Mouse (Mus musculus) mouse embryonic stem cell (cell line): ENCODE results near the gene A830005F24Rik.

ENCODE experiments used
- in situ Hi-C, 2 experiments: fragments of 300-500 bp; cut with MboI; formaldehyde crosslinking; loops; 1 replicate in 1 of 2; 3 replicates in 1 of 2; pipeline ENCODE4 v1.14.3; 2019 to 2020; ENCODE audit warnings: low sequenced_read_pairs in 2 of 2, low pct_unique_long_range_greater_than_20kb in 1 of 2, mixed read lengths in 1 of 2; ENCODE audit not compliant: unreplicated experiment in 1 of 2

The A830005F24Rik gene

GRCm38 (mm10) chr13:48531448-48531847 is 18.1 kb downstream of the A830005F24Rik start:
- in situ Hi-C loops, result loop anchor here (5.0 to 25.0 kb wide), 2 partner anchors 106 to 481 kb away; no protein-coding TSS in a partner anchor

DNA sequence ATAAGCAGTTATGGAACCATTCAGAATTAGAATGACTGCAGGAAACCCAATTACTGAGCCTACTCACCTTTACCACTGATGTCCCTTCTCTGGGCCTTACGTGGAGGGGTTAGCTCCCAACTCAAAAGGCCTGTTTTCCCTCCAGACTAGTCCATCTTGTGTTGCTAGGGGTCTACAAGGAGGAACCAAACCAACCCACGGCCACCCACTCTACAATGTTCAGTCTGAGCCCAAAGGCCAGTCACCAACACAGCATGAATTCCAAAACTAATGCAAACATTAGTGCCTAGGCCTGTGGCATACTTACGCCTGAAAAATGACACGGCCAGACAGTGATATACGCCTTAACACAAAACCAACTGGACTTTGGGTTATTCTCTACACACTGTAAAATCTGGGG is 20.1 kb downstream of the A830005F24Rik start:
- in situ Hi-C loops, result loop anchor here (5.0 to 25.0 kb wide), 2 partner anchors 104 to 479 kb away; no protein-coding TSS in a partner anchor

DNA sequence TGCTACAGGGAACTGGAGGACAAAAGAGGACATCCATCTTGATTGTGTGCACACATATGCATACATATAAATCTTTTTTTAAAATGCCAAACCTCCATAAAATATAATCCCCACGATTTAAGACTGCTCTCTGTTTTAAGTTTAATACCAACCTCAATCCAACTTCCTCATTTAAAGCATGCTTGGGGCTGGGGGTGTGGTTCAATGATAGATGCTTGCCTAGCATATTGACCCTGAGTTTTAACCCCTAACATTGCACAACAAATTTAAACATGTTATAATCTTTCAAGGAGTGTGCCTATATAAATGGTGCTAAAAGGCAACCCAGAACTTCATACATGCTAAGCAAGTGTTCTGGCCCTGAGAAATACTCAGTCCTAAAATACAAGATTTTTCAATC is 27.1 kb downstream of the A830005F24Rik start:
- in situ Hi-C loops, result loop anchor here in 1 of 2 experiments (25.0 kb wide), 1 partner anchor 472 kb away; no protein-coding TSS in a partner anchor

DNA sequence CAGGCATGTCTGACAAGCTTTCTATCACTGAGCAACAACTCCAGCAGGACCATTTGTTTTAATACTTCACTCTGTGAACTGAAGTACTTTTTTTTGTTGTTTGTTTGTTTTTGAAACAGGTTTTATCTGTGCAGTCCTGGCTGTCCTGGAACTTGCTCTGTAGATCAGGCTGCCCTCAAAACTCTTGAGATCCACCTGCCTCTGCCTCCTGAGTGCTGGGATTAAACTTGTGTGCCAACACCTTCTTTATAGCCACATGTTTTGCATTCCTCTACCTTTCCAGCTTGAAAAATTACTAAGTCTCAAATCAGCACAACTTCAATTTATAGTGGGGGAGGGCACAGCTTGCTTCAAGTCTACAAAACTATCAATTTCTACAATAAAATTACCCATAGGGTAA is 31.0 kb downstream of the A830005F24Rik start:
- in situ Hi-C loops, result loop anchor here in 1 of 2 experiments (25.0 kb wide), 1 partner anchor 468 kb away; no protein-coding TSS in a partner anchor

GRCm38 (mm10) chr13:48544867-48545266 is 31.5 kb downstream of the A830005F24Rik start:
- in situ Hi-C loops, result loop anchor here in 1 of 2 experiments (25.0 kb wide), 1 partner anchor 467 kb away; no protein-coding TSS in a partner anchor

DNA sequence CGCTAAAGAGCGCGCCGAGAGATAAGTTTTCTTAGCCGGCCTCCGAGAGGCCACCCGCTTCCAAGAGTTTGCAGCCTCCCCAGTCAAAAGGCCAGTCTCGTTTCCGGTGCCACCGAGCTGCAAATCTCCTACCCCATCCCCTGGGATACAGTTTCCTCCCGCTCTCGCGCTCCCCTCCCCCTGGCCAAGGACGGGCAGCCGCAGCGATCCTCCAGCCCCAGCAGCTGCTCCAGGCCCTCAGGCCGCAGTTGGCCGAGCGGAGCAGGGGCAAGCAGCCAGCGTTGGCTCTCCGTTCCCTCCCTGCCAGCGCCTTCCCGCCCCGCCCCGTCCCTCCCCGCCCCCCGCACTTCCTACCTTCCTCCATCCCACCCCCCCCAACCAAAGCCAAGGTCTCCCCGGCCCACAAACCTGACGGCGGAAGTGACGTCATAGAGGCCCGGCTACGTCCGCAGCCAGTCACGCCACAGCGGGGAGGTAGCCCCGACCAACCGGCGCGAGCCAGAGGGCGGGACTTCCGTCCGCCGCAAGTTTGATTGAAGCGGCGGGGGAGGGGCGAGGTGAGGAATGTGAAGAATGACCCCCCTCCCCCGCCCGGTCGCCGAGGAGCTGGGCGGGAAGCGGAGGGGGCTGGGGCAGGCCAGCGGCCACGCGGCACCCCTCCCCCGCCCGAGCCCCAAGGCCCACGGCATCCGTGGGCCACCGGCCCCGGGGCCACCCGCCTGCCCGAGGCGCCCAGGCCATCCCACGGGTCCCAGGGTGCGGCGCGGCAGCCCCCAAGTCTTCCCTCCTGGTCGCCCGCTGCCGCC is 32.3 kb downstream of the A830005F24Rik start:
- in situ Hi-C loops, result loop anchor here in 1 of 2 experiments (25.0 kb wide), 1 partner anchor 467 kb away; no protein-coding TSS in a partner anchor

- in situ Hi-C loops, result loop anchor here in 1 of 2 experiments (25.0 kb wide), 1 partner anchor 466 kb away; no protein-coding TSS in a partner anchor
Observed at GRCm38 (mm10) chr13:48546330-48546917, 33.1 kb downstream of the A830005F24Rik start.

DNA sequence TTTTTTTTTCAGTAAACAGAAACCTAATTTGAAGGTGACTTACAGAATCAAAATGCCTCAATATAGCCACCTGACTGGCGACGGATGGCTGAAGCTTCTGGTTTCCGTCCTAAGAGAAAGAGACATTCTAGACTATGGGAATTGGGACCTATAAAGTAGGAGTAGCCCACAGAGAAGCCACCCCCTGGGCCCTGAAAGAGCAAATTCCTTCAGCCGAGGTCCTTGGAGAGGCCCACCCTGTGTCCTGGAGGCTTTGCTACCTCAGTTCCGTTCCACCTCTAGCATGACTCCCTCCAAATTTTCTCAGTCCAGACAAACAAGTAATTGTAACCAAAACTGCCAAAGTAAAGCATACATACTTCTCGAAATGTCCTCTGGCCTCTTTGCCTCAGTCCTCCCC is 34.3 kb downstream of the A830005F24Rik start:
- in situ Hi-C loops, result loop anchor here in 1 of 2 experiments (25.0 kb wide), 1 partner anchor 465 kb away; no protein-coding TSS in a partner anchor

DNA sequence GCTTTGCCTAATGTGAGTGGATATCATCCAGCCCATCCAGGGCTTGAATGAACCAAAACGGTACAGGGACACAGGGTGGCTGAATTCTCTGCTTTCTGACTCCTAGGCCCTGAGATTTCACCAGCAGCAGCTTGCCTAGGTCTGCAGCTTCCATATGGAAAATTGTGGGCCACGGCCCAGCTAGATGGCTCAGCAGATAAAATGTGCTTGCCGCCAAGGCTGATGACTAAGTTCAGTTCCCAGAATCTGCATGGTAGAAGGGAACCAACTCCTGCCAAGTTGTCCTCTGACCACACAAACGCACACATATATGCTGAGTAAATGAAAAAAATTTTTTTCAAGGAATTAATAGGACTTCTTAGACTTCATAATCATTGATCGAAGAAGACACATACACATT is 34.9 kb downstream of the A830005F24Rik start:
- in situ Hi-C loops, result loop anchor here in 1 of 2 experiments (25.0 kb wide), 1 partner anchor 464 kb away; no protein-coding TSS in a partner anchor

GRCm38 (mm10) chr13:48552181-48553090 is 39.1 kb downstream of the A830005F24Rik start:
- in situ Hi-C loops, result no loop called here

- in situ Hi-C loops, result no loop called here
Observed at GRCm38 (mm10) chr13:48553511-48553910, 40.1 kb downstream of the A830005F24Rik start.

GRCm38 (mm10) chr13:48554552-48554951 is 41.2 kb downstream of the A830005F24Rik start:
- in situ Hi-C loops, result no loop called here

DNA sequence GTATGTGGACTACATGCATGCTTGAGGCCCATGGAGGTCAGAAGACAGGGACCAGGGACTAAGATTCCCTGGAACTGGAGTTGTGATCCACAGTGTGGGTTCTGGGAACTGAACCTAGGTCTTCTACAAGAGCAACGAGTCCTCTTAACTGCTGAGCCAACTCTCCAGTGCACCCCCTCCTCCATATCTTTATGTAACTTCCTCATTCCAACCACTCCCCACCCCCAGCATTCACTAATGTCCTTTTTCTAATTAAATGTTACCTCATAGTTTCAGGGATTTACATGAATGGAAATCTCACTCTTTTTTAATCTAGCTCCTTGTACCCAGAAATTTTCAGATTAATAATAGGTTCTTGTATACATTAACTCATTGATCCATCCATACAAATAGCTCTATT is 42.6 kb downstream of the A830005F24Rik start:
- in situ Hi-C loops, result no loop called here

DNA sequence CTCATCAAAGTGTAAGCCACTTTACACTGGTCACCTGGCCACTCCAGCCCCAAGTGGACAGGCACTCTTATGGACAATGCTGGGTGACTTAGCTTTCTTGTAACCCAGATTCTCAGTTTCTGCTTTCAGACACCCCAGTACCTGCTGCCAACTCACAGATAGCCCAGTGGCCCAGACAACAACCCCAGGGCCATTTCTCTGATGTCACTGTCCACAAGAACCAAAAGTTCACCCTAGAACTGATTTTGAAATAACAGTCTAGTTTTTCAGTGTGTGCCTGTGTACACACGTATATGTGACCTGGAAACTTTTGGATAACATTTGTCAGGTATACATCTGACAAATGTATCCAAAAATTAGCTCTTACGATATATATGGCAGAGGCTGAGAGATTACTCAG is 48.1 kb downstream of the A830005F24Rik start:
- in situ Hi-C loops, result no loop called here

DNA sequence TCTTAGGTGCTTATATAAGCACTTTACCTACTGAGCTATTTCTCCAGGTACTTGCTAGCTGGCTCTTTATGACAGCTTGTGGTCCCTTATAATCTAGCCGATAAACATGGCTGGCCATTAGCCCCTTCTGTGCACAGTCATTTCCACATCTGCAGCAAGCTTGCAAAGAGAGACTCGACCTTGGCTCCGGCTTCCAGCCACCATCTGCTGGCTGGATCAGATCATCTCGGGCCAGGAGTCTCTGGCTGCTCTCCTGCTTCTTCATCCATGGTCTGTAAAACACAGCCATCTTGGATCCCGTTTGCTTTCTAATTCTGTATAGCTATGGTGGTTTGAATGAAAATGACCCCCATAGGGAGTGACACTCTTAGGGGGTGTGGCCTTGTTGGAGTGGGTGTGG is 49.0 kb downstream of the A830005F24Rik start:
- in situ Hi-C loops, result no loop called here
